Mouse (Mus musculus) CH12.LX (cell line): ENCODE results near the gene Vmn1r191.
"Not testable (repeated sequence)": the region's sequence is repeated elsewhere in the genome, so short reads cannot be mapped to it uniquely, and the experiment has no call there.

ENCODE experiments used
- CHD2 ChIP-seq: IDR thresholded peaks from 2 replicates; pipeline ENCODE4 v1.6.1; 2011; ENCODE audit warnings: low read length, improper control_type of control experiment
- CTCF ChIP-seq, 2 experiments: IDR thresholded peaks in 1 of 2; conservative IDR thresholded peaks in 1 of 2; 2 replicates each; pipeline ENCODE4 v1.5.1; 2011 to 2012; ENCODE audit warnings: low read depth in 2 of 2, low read length in 2 of 2, improper control_type of control experiment in 1 of 2, inconsistent platforms in 1 of 2, mild to moderate bottlenecking in 1 of 2, moderate library complexity in 1 of 2
- GABPA ChIP-seq: IDR thresholded peaks from 2 replicates; pipeline ENCODE4 v1.6.1; 2012; ENCODE audit warnings: low read depth, low read length, improper control_type of control experiment, inconsistent platforms; ENCODE audit not compliant: insufficient replicate concordance
- JUND ChIP-seq: conservative IDR thresholded peaks from 2 replicates; pipeline ENCODE4 v1.6.1; 2011; ENCODE audit warnings: low read depth, low read length, improper control_type of control experiment
- MAFK ChIP-seq: IDR thresholded peaks from 2 replicates; pipeline ENCODE4 v1.6.1; 2011; ENCODE audit warnings: low read length, improper control_type of control experiment; ENCODE audit not compliant: insufficient replicate concordance
- MXI1 ChIP-seq: IDR thresholded peaks from 2 replicates; pipeline ENCODE4 v1.6.1; 2011; ENCODE audit warnings: mild to moderate bottlenecking, low read depth, low read length, improper control_type of control experiment
- POLR2A ChIP-seq: IDR thresholded peaks from 2 replicates; pipeline ENCODE4 v1.6.1; 2011; ENCODE audit warnings: low read depth, mild to moderate bottlenecking, improper control_type of control experiment, low read length
- POLR2AphosphoS2 ChIP-seq: IDR thresholded peaks from 2 replicates; pipeline ENCODE4 v1.6.1; 2011; ENCODE audit warnings: low read depth, low read length, improper control_type of control experiment
- TBP ChIP-seq: conservative IDR thresholded peaks from 2 replicates; pipeline ENCODE4 v1.6.1; 2011; ENCODE audit warnings: low read depth, low read length, improper control_type of control experiment
- ZC3H11A ChIP-seq: IDR thresholded peaks from 2 replicates; pipeline ENCODE4 v1.6.1; 2012; ENCODE audit warnings: low read depth, mild to moderate bottlenecking, inconsistent platforms, low read length, improper control_type of control experiment
- ZMIZ1 ChIP-seq: IDR thresholded peaks from 2 replicates; pipeline ENCODE4 v1.6.1; 2012; ENCODE audit warnings: low read depth, mild to moderate bottlenecking, inconsistent platforms, low read length, improper control_type of control experiment
- ZNF384 ChIP-seq: IDR thresholded peaks from 2 replicates; pipeline ENCODE4 v1.6.1; 2012; ENCODE audit warnings: low read depth, low read length, improper control_type of control experiment, inconsistent platforms

DNA sequence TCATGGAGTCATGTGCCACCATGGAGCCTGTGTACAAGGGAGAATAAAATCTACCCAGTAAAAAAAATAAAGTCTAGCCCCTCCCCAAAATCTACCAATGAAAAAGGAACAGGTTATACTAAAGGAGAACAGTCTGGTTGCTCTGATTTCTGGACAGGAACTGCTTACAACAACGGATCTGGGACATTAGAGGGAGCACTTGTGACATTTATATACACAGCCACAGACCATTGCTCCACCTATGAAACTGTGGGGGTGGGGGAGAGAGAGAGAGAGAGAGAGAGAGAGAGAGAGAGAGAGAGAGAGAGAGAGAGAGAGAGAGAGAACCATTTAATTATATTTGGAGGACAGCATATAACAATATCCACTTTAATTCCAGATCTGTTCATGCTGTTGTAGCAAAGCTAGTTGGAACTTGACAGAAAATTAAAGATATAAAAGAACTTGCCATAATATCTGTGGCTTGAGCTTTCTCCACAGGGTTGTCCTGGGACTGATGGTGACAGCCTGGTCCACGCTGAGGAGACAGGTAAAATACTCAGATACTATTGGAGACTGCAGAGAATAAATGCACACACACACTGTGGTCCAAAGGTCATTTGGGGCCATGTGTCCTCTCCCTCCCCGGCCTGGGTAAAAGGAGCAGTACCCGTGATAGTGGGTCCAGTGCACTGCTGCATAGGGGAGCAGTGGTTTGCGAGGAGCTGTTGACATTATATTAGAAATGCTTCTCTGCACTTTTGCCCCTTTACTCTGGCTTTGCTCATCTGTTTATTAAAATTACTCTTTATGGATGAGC lies 47.1 kb downstream of the Vmn1r191 start:
- TF ChIP-seq MAFK, MXI1, ZC3H11A, ZNF384, POLR2AphosphoS2, POLR2A, GABPA, CHD2, ZMIZ1, JUND, TBP: not testable (repeated sequence)
- peak in 1 of 2 experiments; percentile 14; a peak in 1 of 4 replicates for TF ChIP-seq CTCF (conservative IDR thresholded peaks at IDR 0.05 in 1 of 2, IDR thresholded peaks at IDR 0.05 in 1 of 2; ENCODE audit: low read depth in 2 of 2, low read length in 2 of 2)
